Mouse (Mus musculus): Measurements from ENCODE around the gene Ksr1. TPM values are rescaled to one million over a fixed set of nuclear protein-coding genes. Genes with fewer than 3 reads are reported as not detected.

The Ksr1 gene
- total and polyA plus RNA-seq, 2 experiments from 2014 or later = 3.2 to 33.7 TPM

- Histone ChIP-seq H3K9me3 (ENCODE audit: low read length) (no peaks in the 10 kb centered on the region), H3K9ac (replicated peaks; ENCODE audit: low read length, poor library complexity, severe bottlenecking) (no peak overlapping the region), H3K4me1 (ENCODE audit: insufficient read depth, low read length) (no peaks in the 10 kb centered on the region), H3K36me3 (ENCODE audit: insufficient read depth, low read length) (no peaks in the 10 kb centered on the region), H3K27me3 (ENCODE audit: insufficient read depth, low read length) (no peaks in the 10 kb centered on the region), H3K4me2 (ENCODE audit: low read depth, low read length, poor library complexity, severe bottlenecking) (no peak overlapping the region), H3K4me3 (ENCODE audit: low read depth, low read length) (no peak overlapping the region), H3K27ac (ENCODE audit: low read depth, low read length) (no peak overlapping the region)
- ATAC-seq (ENCODE audit: low FRiP score) (no peak), DNase-seq (ENCODE audit: low spot score) (no peak)
- 87% methylated on average over 7 of the region's 7 CpGs for WGBS
- TF ChIP-seq CTCF (IDR thresholded peaks at IDR 0.05) = no peak
Observed at GRCm38 (mm10) chr11:79172054-79172453, 25.8 kb upstream of the Ksr1 start.

- Histone ChIP-seq H3K27ac (ENCODE audit: low read depth, low read length) (no peak overlapping the region), H3K4me2 (ENCODE audit: low read depth, low read length, poor library complexity, severe bottlenecking) (no peak overlapping the region), H3K9me3 (ENCODE audit: low read length) (no peaks in the 10 kb centered on the region), H3K27me3 (ENCODE audit: insufficient read depth, low read length) (no peaks in the 10 kb centered on the region), H3K9ac (replicated peaks; ENCODE audit: low read length, poor library complexity, severe bottlenecking) (no peak overlapping the region), H3K4me3 (ENCODE audit: low read depth, low read length) (no peak overlapping the region), H3K36me3 (ENCODE audit: insufficient read depth, low read length) (no peaks in the 10 kb centered on the region), H3K4me1 (ENCODE audit: insufficient read depth, low read length) (no peaks in the 10 kb centered on the region)
- no peak for ATAC-seq (ENCODE audit: low FRiP score)
- no peak for TF ChIP-seq CTCF (IDR thresholded peaks at IDR 0.05)
- 77% methylated on average over 4 of the region's 4 CpGs for WGBS
- DNase-seq (ENCODE audit: low spot score) = no peak
Observed at GRCm38 (mm10) chr11:79166582-79167300, 20.5 kb upstream of the Ksr1 start.

GRCm38 (mm10) chr11:79161077-79161758 is 15.0 kb upstream of the Ksr1 start:
- Histone ChIP-seq H3K4me1 (ENCODE audit: insufficient read depth, low read length) (no peaks in the 10 kb centered on the region), H3K36me3 (ENCODE audit: insufficient read depth, low read length) (no peaks in the 10 kb centered on the region), H3K4me3 (ENCODE audit: low read depth, low read length) (no peak overlapping the region), H3K27me3 (ENCODE audit: insufficient read depth, low read length) (no peaks in the 10 kb centered on the region), H3K9me3 (ENCODE audit: low read length) (no peaks in the 10 kb centered on the region), H3K9ac (replicated peaks; ENCODE audit: low read length, poor library complexity, severe bottlenecking) (no peak overlapping the region), H3K27ac (ENCODE audit: low read depth, low read length) (no peak overlapping the region), H3K4me2 (ENCODE audit: low read depth, low read length, poor library complexity, severe bottlenecking) (no peak overlapping the region)
- DNase-seq (ENCODE audit: low spot score) (no peak), ATAC-seq (ENCODE audit: low FRiP score) (no peak)
- WGBS = 96% methylated on average over 6 of the region's 6 CpGs
- TF ChIP-seq CTCF (IDR thresholded peaks at IDR 0.05) = no peak

- no peaks in the 10 kb centered on the region for H3K27me3 ChIP-seq (ENCODE audit: insufficient read depth, low read length)
- H3K36me3 ChIP-seq (ENCODE audit: insufficient read depth, low read length) = no peaks in the 10 kb centered on the region
- no peak overlapping the region for H3K4me2 ChIP-seq (ENCODE audit: low read depth, low read length, poor library complexity, severe bottlenecking)
- no peak overlapping the region for H3K9ac ChIP-seq (replicated peaks; ENCODE audit: low read length, poor library complexity, severe bottlenecking)
- H3K4me3 ChIP-seq (ENCODE audit: low read depth, low read length) = no peak overlapping the region
- ATAC-seq (ENCODE audit: low FRiP score) (no peak), DNase-seq (ENCODE audit: low spot score) (no peak)
- TF ChIP-seq CTCF (IDR thresholded peaks at IDR 0.05) = no peak
- no peaks in the 10 kb centered on the region for H3K4me1 ChIP-seq (ENCODE audit: insufficient read depth, low read length)
- H3K9me3 ChIP-seq (ENCODE audit: low read length) = no peaks in the 10 kb centered on the region
- H3K27ac ChIP-seq (ENCODE audit: low read depth, low read length) = no peak overlapping the region
- 82% methylated on average over 6 of the region's 6 CpGs for WGBS
Observed at GRCm38 (mm10) chr11:79160127-79160526, 13.9 kb upstream of the Ksr1 start.

GRCm38 (mm10) chr11:79157729-79158128 is 11.5 kb upstream of the Ksr1 start:
- DNase-seq (ENCODE audit: low spot score) = no peak
- ATAC-seq (ENCODE audit: low FRiP score) = no peak
- no peaks in the 10 kb centered on the region for H3K36me3 ChIP-seq (ENCODE audit: insufficient read depth, low read length)
- H3K4me3 ChIP-seq (ENCODE audit: low read depth, low read length) = no peak overlapping the region
- H3K4me1 ChIP-seq (ENCODE audit: insufficient read depth, low read length) = no peaks in the 10 kb centered on the region
- no peaks in the 10 kb centered on the region for H3K9me3 ChIP-seq (ENCODE audit: low read length)
- 85% methylated on average over 4 of the region's 4 CpGs for WGBS
- no peak overlapping the region for H3K9ac ChIP-seq (replicated peaks; ENCODE audit: low read length, poor library complexity, severe bottlenecking)
- no peak overlapping the region for H3K4me2 ChIP-seq (ENCODE audit: low read depth, low read length, poor library complexity, severe bottlenecking)
- no peak overlapping the region for H3K27ac ChIP-seq (ENCODE audit: low read depth, low read length)
- TF ChIP-seq CTCF (IDR thresholded peaks at IDR 0.05) = no peak
- H3K27me3 ChIP-seq (ENCODE audit: insufficient read depth, low read length) = no peaks in the 10 kb centered on the region

- ATAC-seq (ENCODE audit: low FRiP score) (no peak), DNase-seq (ENCODE audit: low spot score) (no peak)
- Histone ChIP-seq H3K27me3 (ENCODE audit: insufficient read depth, low read length) (no peaks in the 10 kb centered on the region), H3K36me3 (ENCODE audit: insufficient read depth, low read length) (no peaks in the 10 kb centered on the region), H3K4me1 (ENCODE audit: insufficient read depth, low read length) (no peaks in the 10 kb centered on the region), H3K9ac (replicated peaks; ENCODE audit: low read length, poor library complexity, severe bottlenecking) (no peak overlapping the region), H3K27ac (ENCODE audit: low read depth, low read length) (no peak overlapping the region), H3K4me2 (ENCODE audit: low read depth, low read length, poor library complexity, severe bottlenecking) (no peak overlapping the region), H3K9me3 (ENCODE audit: low read length) (no peaks in the 10 kb centered on the region), H3K4me3 (ENCODE audit: low read depth, low read length) (no peak overlapping the region)
- no peak for TF ChIP-seq CTCF (IDR thresholded peaks at IDR 0.05)
- WGBS = 82% methylated on average over 6 of the region's 6 CpGs
Observed at GRCm38 (mm10) chr11:79155348-79155747, 9.1 kb upstream of the Ksr1 start.

All from midbrain, postnatal 0 days (tissue).